In the genomic region with DNA sequence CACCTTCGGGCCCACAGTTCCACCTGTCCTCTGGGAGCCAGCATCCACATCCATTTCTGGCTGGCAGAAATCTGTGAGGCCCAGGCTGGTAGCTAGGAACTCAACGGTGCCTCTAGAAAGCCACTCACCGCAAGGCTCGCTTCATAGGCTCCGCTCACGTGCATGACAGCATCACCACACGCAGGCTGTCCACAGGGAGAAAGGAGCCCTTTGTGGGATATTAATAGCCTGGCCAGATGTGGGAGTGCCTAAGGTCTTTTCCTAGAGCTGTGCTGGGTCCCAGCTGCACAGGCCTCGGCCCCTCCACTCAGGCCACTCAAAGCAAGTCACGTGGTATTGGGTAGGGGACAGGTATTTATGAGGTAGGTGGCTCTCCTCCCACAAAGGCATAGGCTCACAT, we compare ENCODE assay signal across 17 mouse cellular contexts. TPM values are rescaled to one million over a fixed set of nuclear protein-coding genes. Genes with fewer than 3 reads are reported as not detected.
A peak's percentile ranks its signal among the peaks of the same experiment; 100 is the strongest.
DNase-seq lines count a peak whose midpoint lies in the region; ATAC-seq and TF ChIP-seq lines count a peak whose summit lies in the region.
"Had no signal": no experiment of that assay in that cellular context is flagged by ENCODE, and none has a peak within 500 bp of the region (broad histone marks: within the 10 kb centered on the region; RNA-seq: fewer than 3 reads in every experiment).

No protein-coding gene starts in this region.

- H3K9me3 ChIP-seq in heart, embryonic 14.5 days (ENCODE audit: control insufficient read depth, low read length) = no peaks in the 10 kb centered on the region
- H3K9me3 ChIP-seq in kidney, embryonic 16.5 days (ENCODE audit: low read length) = no peaks in the 10 kb centered on the region
- H3K9me3 ChIP-seq: embryonic facial prominence, embryonic 13.5 days; midbrain, embryonic 12.5 days had no signal

- ATAC-seq in heart, embryonic 14.5 days (ENCODE audit: insufficient number of reproducible peaks, insufficient read depth, low FRiP score, low read depth) = 0 out of 2 replicates have a peak, but pooled peaks have one; percentile 37
- ATAC-seq in kidney, embryonic 16.5 days (ENCODE audit: low FRiP score, low TSS enrichment) = peak; percentile 49

- H3K4me3 ChIP-seq in heart, embryonic 14.5 days (ENCODE audit: control insufficient read depth in 1 of 2, insufficient read depth in 1 of 2, low read depth in 1 of 2, low read length in 2 of 2) = no peak overlapping the region
- no peak overlapping the region for H3K4me3 ChIP-seq in kidney, embryonic 16.5 days (ENCODE audit: low read length)
- H3K4me3 ChIP-seq in thymus, adult 2 months (ENCODE audit: control insufficient read depth, insufficient read depth, low read length) = no peak overlapping the region
- H3K4me3 ChIP-seq: embryonic facial prominence, embryonic 13.5 days; midbrain, embryonic 12.5 days had no signal

- intact Hi-C loops in heart, postnatal 36 days (cut with DNase I) = no loop called here

- H3K27ac ChIP-seq in heart, embryonic 14.5 days (replicated peaks in 1 of 2; ENCODE audit: control insufficient read depth in 1 of 2, insufficient read depth in 1 of 2, low read depth in 2 of 2, low read length in 2 of 2) = peak overlapping the region; percentile 17 to 55
- no peak overlapping the region for H3K27ac ChIP-seq in kidney, embryonic 16.5 days (ENCODE audit: low read length)
- peak overlapping the region; percentile 98 for H3K27ac ChIP-seq in thymus, adult 2 months (ENCODE audit: control insufficient read depth, insufficient read depth, low read length)
- H3K27ac ChIP-seq: embryonic facial prominence, embryonic 13.5 days; midbrain, embryonic 12.5 days had no signal

- no peak for TF ChIP-seq CTCF in thymus, adult 2 months (IDR thresholded peaks at IDR 0.05; ENCODE audit: borderline replicate concordance, control insufficient read depth, extremely low read depth, insufficient read depth, low read length, poor library complexity)

- H3K9ac ChIP-seq in heart, embryonic 14.5 days (ENCODE audit: low read length) = no peak overlapping the region
- H3K9ac ChIP-seq in kidney, embryonic 16.5 days (replicated peaks; ENCODE audit: low read length) = no peak overlapping the region
- H3K9ac ChIP-seq: embryonic facial prominence, embryonic 13.5 days; midbrain, embryonic 12.5 days had no signal

- WGBS in heart, embryonic 14.5 days = 32% methylated on average over 9 of the region's 9 CpGs
- WGBS in kidney, embryonic 16.5 days = 49% methylated on average over 9 of the region's 9 CpGs
- WGBS in thymus, adult 2 months = 91% methylated on average over 9 of the region's 9 CpGs

- no peak for TF ChIP-seq POLR2A in thymus, adult 2 months (IDR thresholded peaks at IDR 0.05; ENCODE audit: control insufficient read depth, extremely low read depth, insufficient read depth, low read length, poor library complexity)

- DNase-seq in heart, postnatal 36 days = no peak
- no peak for DNase-seq in kidney, adult 11 months
- DNase-seq in thymus, adult 2 months = no peak
- DNase-seq in thymus, postnatal 25 days = no peak
- DNase-seq in adipocyte (ENCODE audit: low spot score) = no peak
- DNase-seq: adrenal gland, postnatal 25 days; cerebellum, postnatal 14 days; kidney, adult 8-10 months; left cerebral cortex, postnatal 4 days; lung, adult 18-20 months; lung, postnatal 4 days; right cerebral cortex, adult 18-20 months; spleen, adult 18-20 months had no signal

- no peak overlapping the region for H3K4me2 ChIP-seq in heart, embryonic 14.5 days (ENCODE audit: low read length)
- no peak overlapping the region for H3K4me2 ChIP-seq in kidney, embryonic 16.5 days (replicated peaks; ENCODE audit: low read depth, low read length)
- H3K4me2 ChIP-seq: embryonic facial prominence, embryonic 13.5 days; midbrain, embryonic 12.5 days had no signal

- no peaks in the 10 kb centered on the region for H3K36me3 ChIP-seq in heart, embryonic 14.5 days (ENCODE audit: control insufficient read depth, insufficient read depth, low read length)
- no peaks in the 10 kb centered on the region; the same call in 1 of the 2 replicates for H3K36me3 ChIP-seq in kidney, embryonic 16.5 days (ENCODE audit: insufficient read depth, low read length)
- peaks cover 7% of the 10 kb centered on the region for H3K36me3 ChIP-seq in thymus, adult 2 months (ENCODE audit: control insufficient read depth, insufficient read depth, low read length)
- H3K36me3 ChIP-seq: embryonic facial prominence, embryonic 13.5 days; midbrain, embryonic 12.5 days had no signal

- H3K27me3 ChIP-seq in heart, embryonic 14.5 days (ENCODE audit: control insufficient read depth, insufficient read depth, low read length) = no peaks in the 10 kb centered on the region
- no peaks in the 10 kb centered on the region for H3K27me3 ChIP-seq in kidney, embryonic 16.5 days (ENCODE audit: insufficient read depth, low read length)
- H3K27me3 ChIP-seq in thymus, adult 2 months (ENCODE audit: control insufficient read depth, insufficient read depth, low read length) = no peaks in the 10 kb centered on the region
- H3K27me3 ChIP-seq: embryonic facial prominence, embryonic 13.5 days; midbrain, embryonic 12.5 days had no signal

- peaks cover 41 to 63% of the 10 kb centered on the region in 2 experiments for H3K4me1 ChIP-seq in heart, embryonic 14.5 days (ENCODE audit: control insufficient read depth in 2 of 2, insufficient read depth in 2 of 2, low read length in 2 of 2)
- peaks cover 35% of the 10 kb centered on the region for H3K4me1 ChIP-seq in kidney, embryonic 16.5 days (ENCODE audit: insufficient read depth, low read length)
- H3K4me1 ChIP-seq in thymus, adult 2 months (replicated peaks; ENCODE audit: control insufficient read depth, insufficient read depth, low read length) = peaks cover 90% of the 10 kb centered on the region

RNA-seq across cellular contexts. Expression of gene Sema4d, which starts 35.1 kb away (rescaled TPM):
- 17.4 and 21.1 TPM in 2 replicates for polyA plus RNA-seq in heart, embryonic 14.5 days (2014; fragmentation: Nextera tagmentation; extraction: Ambion mirVana)
- total RNA-seq in heart, postnatal 36 days (2021) = 10 to 100 TPM; 69.8 to 77.5 TPM
- 28.8 and 29.0 TPM in 2 replicates for polyA plus RNA-seq in kidney, embryonic 16.5 days (2015; fragmentation: Nextera tagmentation; extraction: Ambion mirVana)
- polyA plus RNA-seq in thymus, adult 2 months (2012; rRNA removed) = 156 and 182 TPM in 2 replicates
